Mouse (Mus musculus): ENCODE data around the gene Mad1l1. TPM values are rescaled to one million over a fixed set of nuclear protein-coding genes. Genes with fewer than 3 reads are reported as not detected.
A peak's percentile ranks its signal among the peaks of the same experiment; 100 is the strongest.

The Mad1l1 gene
- polyA plus RNA-seq, 1 experiment from 2014 or later, result 20.6 TPM

- H3K9me3 ChIP-seq (replicated peaks), result no peaks in the 10 kb centered on the region
- no peak overlapping the region for H3K27ac ChIP-seq
- H3K36me3 ChIP-seq, result no peaks in the 10 kb centered on the region
- no peaks in the 10 kb centered on the region for H3K27me3 ChIP-seq
- no peak for ATAC-seq (replicated peaks; ENCODE audit: insufficient number of reproducible peaks, insufficient read depth, low FRiP score, low read depth)
- H3K4me1 ChIP-seq (replicated peaks), result no peaks in the 10 kb centered on the region
- WGBS, result 94% methylated on average over 1 of the region's 1 CpGs
- no peak overlapping the region for H3K9ac ChIP-seq
- no peak overlapping the region for H3K4me2 ChIP-seq
- H3K4me3 ChIP-seq, result no peak overlapping the region
These were observed 216.5 kb downstream of the Mad1l1 start for GRCm38 (mm10) chr5:140104891-140105290.

GRCm38 (mm10) chr5:140102731-140103130 is 218.6 kb downstream of the Mad1l1 start:
- no peak overlapping the region for H3K9ac ChIP-seq
- H3K4me3 ChIP-seq, result no peak overlapping the region

GRCm38 (mm10) chr5:140101409-140102009 is 219.8 kb downstream of the Mad1l1 start:
- no peaks in the 10 kb centered on the region for H3K27me3 ChIP-seq
- no peak overlapping the region for H3K4me2 ChIP-seq
- no peak for ATAC-seq (replicated peaks; ENCODE audit: insufficient number of reproducible peaks, insufficient read depth, low FRiP score, low read depth)
- H3K36me3 ChIP-seq, result no peaks in the 10 kb centered on the region
- no peaks in the 10 kb centered on the region for H3K4me1 ChIP-seq (replicated peaks)
- H3K4me3 ChIP-seq, result no peak overlapping the region
- H3K9ac ChIP-seq, result no peak overlapping the region
- WGBS, result 90% methylated on average over 14 of the region's 14 CpGs
- no peaks in the 10 kb centered on the region for H3K9me3 ChIP-seq (replicated peaks)
- no peak overlapping the region for H3K27ac ChIP-seq

More at GRCm38 (mm10) chr5:140102731-140103130, 218.6 kb downstream of the Mad1l1 start:
- ATAC-seq (replicated peaks; ENCODE audit: insufficient number of reproducible peaks, insufficient read depth, low FRiP score, low read depth), result no peak
- no peaks in the 10 kb centered on the region for H3K9me3 ChIP-seq (replicated peaks)
- WGBS, result 90% methylated on average over 8 of the region's 8 CpGs
- H3K4me2 ChIP-seq, result no peak overlapping the region
- no peak overlapping the region for H3K27ac ChIP-seq
- no peaks in the 10 kb centered on the region for H3K4me1 ChIP-seq (replicated peaks)
- H3K27me3 ChIP-seq, result no peaks in the 10 kb centered on the region
- no peaks in the 10 kb centered on the region for H3K36me3 ChIP-seq

- H3K9ac ChIP-seq, result no peak overlapping the region
- WGBS, result 93% methylated on average over 5 of the region's 5 CpGs
These were observed 222.6 kb downstream of the Mad1l1 start for GRCm38 (mm10) chr5:140098711-140099110.

GRCm38 (mm10) chr5:140095203-140095602 is 226.1 kb downstream of the Mad1l1 start:
- H3K9me3 ChIP-seq (replicated peaks), result no peaks in the 10 kb centered on the region
- H3K4me3 ChIP-seq, result no peak overlapping the region
- no peak overlapping the region for H3K9ac ChIP-seq
- ATAC-seq (replicated peaks; ENCODE audit: insufficient number of reproducible peaks, insufficient read depth, low FRiP score, low read depth), result no peak
- H3K36me3 ChIP-seq, result no peaks in the 10 kb centered on the region
- H3K27me3 ChIP-seq, result no peaks in the 10 kb centered on the region
- no peaks in the 10 kb centered on the region for H3K4me1 ChIP-seq (replicated peaks)
- H3K27ac ChIP-seq, result no peak overlapping the region
- H3K4me2 ChIP-seq, result no peak overlapping the region
- WGBS, result 79% methylated on average over 2 of the region's 2 CpGs

More at GRCm38 (mm10) chr5:140098711-140099110, 222.6 kb downstream of the Mad1l1 start:
- H3K27me3 ChIP-seq, result no peaks in the 10 kb centered on the region
- no peaks in the 10 kb centered on the region for H3K9me3 ChIP-seq (replicated peaks)
- ATAC-seq (replicated peaks; ENCODE audit: insufficient number of reproducible peaks, insufficient read depth, low FRiP score, low read depth), result no peak
- H3K27ac ChIP-seq, result no peak overlapping the region
- no peak overlapping the region for H3K4me3 ChIP-seq
- H3K4me2 ChIP-seq, result no peak overlapping the region
- no peaks in the 10 kb centered on the region for H3K4me1 ChIP-seq (replicated peaks)
- H3K36me3 ChIP-seq, result no peaks in the 10 kb centered on the region

GRCm38 (mm10) chr5:140093489-140093888 is 227.9 kb downstream of the Mad1l1 start:
- WGBS, result 95% methylated on average over 8 of the region's 8 CpGs
- H3K9ac ChIP-seq, result no peak overlapping the region
- H3K4me3 ChIP-seq, result no peak overlapping the region
- H3K4me1 ChIP-seq (replicated peaks), result no peaks in the 10 kb centered on the region
- H3K27ac ChIP-seq, result no peak overlapping the region
- H3K27me3 ChIP-seq, result no peaks in the 10 kb centered on the region
- no peaks in the 10 kb centered on the region for H3K36me3 ChIP-seq
- H3K9me3 ChIP-seq (replicated peaks), result no peaks in the 10 kb centered on the region
- no peak overlapping the region for H3K4me2 ChIP-seq
- no peak for ATAC-seq (replicated peaks; ENCODE audit: insufficient number of reproducible peaks, insufficient read depth, low FRiP score, low read depth)

GRCm38 (mm10) chr5:140091601-140092000 is 229.8 kb downstream of the Mad1l1 start:
- Histone ChIP-seq H3K36me3 (no peaks in the 10 kb centered on the region), H3K4me2 (no peak overlapping the region), H3K27me3 (no peaks in the 10 kb centered on the region), H3K9ac (no peak overlapping the region), H3K9me3 (replicated peaks) (no peaks in the 10 kb centered on the region), H3K27ac (no peak overlapping the region), H3K4me1 (replicated peaks) (no peaks in the 10 kb centered on the region), H3K4me3 (no peak overlapping the region)
- WGBS, result 68% methylated on average over 11 of the region's 11 CpGs
- no peak; the same call in 1 of the 2 replicates for ATAC-seq (replicated peaks; ENCODE audit: insufficient number of reproducible peaks, insufficient read depth, low FRiP score, low read depth)

GRCm38 (mm10) chr5:140089263-140089662 is 232.1 kb downstream of the Mad1l1 start:
- Histone ChIP-seq H3K9me3 (replicated peaks) (no peaks in the 10 kb centered on the region), H3K27me3 (no peaks in the 10 kb centered on the region), H3K4me2 (no peak overlapping the region), H3K4me3 (no peak overlapping the region), H3K27ac (no peak overlapping the region), H3K36me3 (no peaks in the 10 kb centered on the region), H3K9ac (no peak overlapping the region), H3K4me1 (replicated peaks) (no peaks in the 10 kb centered on the region)
- ATAC-seq (replicated peaks; ENCODE audit: insufficient number of reproducible peaks, insufficient read depth, low FRiP score, low read depth), result no peak

- ATAC-seq (replicated peaks; ENCODE audit: insufficient number of reproducible peaks, insufficient read depth, low FRiP score, low read depth), result no peak
- WGBS, result 88% methylated on average over 7 of the region's 7 CpGs
- H3K27ac ChIP-seq, result no peak overlapping the region
- no peaks in the 10 kb centered on the region for H3K4me1 ChIP-seq (replicated peaks)
- H3K9ac ChIP-seq, result no peak overlapping the region
- no peaks in the 10 kb centered on the region for H3K9me3 ChIP-seq (replicated peaks)
- no peak overlapping the region for H3K4me2 ChIP-seq
- no peaks in the 10 kb centered on the region for H3K36me3 ChIP-seq
- no peak overlapping the region for H3K4me3 ChIP-seq
- H3K27me3 ChIP-seq, result no peaks in the 10 kb centered on the region
These were observed 234.1 kb downstream of the Mad1l1 start for GRCm38 (mm10) chr5:140087242-140087641.

GRCm38 (mm10) chr5:140084341-140084740 is 237.0 kb downstream of the Mad1l1 start:
- 95% methylated on average over 6 of the region's 6 CpGs for WGBS
- Histone ChIP-seq H3K4me2 (no peak overlapping the region), H3K4me1 (replicated peaks) (no peaks in the 10 kb centered on the region), H3K27me3 (no peaks in the 10 kb centered on the region), H3K9ac (no peak overlapping the region), H3K4me3 (no peak overlapping the region), H3K36me3 (no peaks in the 10 kb centered on the region), H3K27ac (no peak overlapping the region), H3K9me3 (replicated peaks) (no peaks in the 10 kb centered on the region)
- ATAC-seq (replicated peaks; ENCODE audit: insufficient number of reproducible peaks, insufficient read depth, low FRiP score, low read depth), result no peak

GRCm38 (mm10) chr5:140083911-140084310 is 237.4 kb downstream of the Mad1l1 start:
- Histone ChIP-seq H3K4me3 (no peak overlapping the region), H3K36me3 (no peaks in the 10 kb centered on the region), H3K4me2 (no peak overlapping the region), H3K4me1 (replicated peaks) (no peaks in the 10 kb centered on the region), H3K9ac (no peak overlapping the region), H3K27ac (no peak overlapping the region), H3K27me3 (no peaks in the 10 kb centered on the region), H3K9me3 (replicated peaks) (no peaks in the 10 kb centered on the region)
- WGBS, result 75% methylated on average over 5 of the region's 5 CpGs
- no peak for ATAC-seq (replicated peaks; ENCODE audit: insufficient number of reproducible peaks, insufficient read depth, low FRiP score, low read depth)

- Histone ChIP-seq H3K4me2 (no peak overlapping the region), H3K4me1 (replicated peaks) (no peaks in the 10 kb centered on the region), H3K9me3 (replicated peaks) (no peaks in the 10 kb centered on the region), H3K36me3 (no peaks in the 10 kb centered on the region), H3K4me3 (no peak overlapping the region), H3K9ac (no peak overlapping the region), H3K27me3 (no peaks in the 10 kb centered on the region), H3K27ac (no peak overlapping the region)
- 0 out of 2 replicates have a peak, but pooled peaks have one; percentile 34 for ATAC-seq (replicated peaks; ENCODE audit: insufficient number of reproducible peaks, insufficient read depth, low FRiP score, low read depth)
- 56% methylated on average over 11 of the region's 11 CpGs for WGBS
These were observed 239.0 kb downstream of the Mad1l1 start for GRCm38 (mm10) chr5:140082204-140082812.
